Mouse (Mus musculus) intestine, postnatal 0 days (tissue): Measurements from ENCODE around the gene Wdsub1. TPM values are rescaled to one million over a fixed set of nuclear protein-coding genes. Genes with fewer than 3 reads are reported as not detected.

ENCODE experiments used
- ATAC-seq: fragments of 200-750 bp; cut with Nextera tagmentation; 2 replicates; pipeline ENCODE4 v1.8.0; 2017; ENCODE audit warnings: mild to moderate bottlenecking, moderate TSS enrichment, moderate library complexity
- H3K27ac ChIP-seq: fragments of 300-500 bp; sonication (generic); 2 replicates; pipeline ENCODE4 v1.5.1; 2014; ENCODE audit warnings: mild to moderate bottlenecking, low read depth, low read length, moderate library complexity
- H3K27me3 ChIP-seq: fragments of 300-500 bp; sonication (generic); replicated peaks from 2 replicates; pipeline ENCODE4 v1.6.1; 2014; ENCODE audit warnings: low read length, mixed read lengths; ENCODE audit not compliant: control insufficient read depth, insufficient read depth
- H3K36me3 ChIP-seq: fragments of 300-500 bp; sonication (generic); 2 replicates; pipeline ENCODE4 v1.6.1; 2014; ENCODE audit warnings: mild to moderate bottlenecking, moderate library complexity; ENCODE audit not compliant: control insufficient read depth, insufficient read depth
- H3K4me1 ChIP-seq: fragments of 300-500 bp; sonication (generic); replicated peaks from 2 replicates; pipeline ENCODE4 v1.6.1; 2014; ENCODE audit warnings: antibody characterized with exemption, low read length, mixed read lengths; ENCODE audit not compliant: control insufficient read depth, insufficient read depth
- H3K4me2 ChIP-seq: fragments of 300-500 bp; sonication (generic); replicated peaks from 2 replicates; pipeline ENCODE4 v1.6.1; 2014; ENCODE audit warnings: low read depth, mild to moderate bottlenecking, moderate library complexity
- H3K4me3 ChIP-seq: fragments of 300-500 bp; sonication (generic); 2 replicates; pipeline ENCODE4 v1.5.1; 2014; ENCODE audit warnings: low read depth, low read length
- H3K9ac ChIP-seq: fragments of 300-500 bp; sonication (generic); 2 replicates; pipeline ENCODE4 v1.6.1; 2014; ENCODE audit warnings: mild to moderate bottlenecking, low read depth, low read length
- H3K9me3 ChIP-seq: fragments of 300-500 bp; sonication (generic); 2 replicates; pipeline ENCODE4 v1.6.1; 2016; ENCODE audit warnings: mixed run types; ENCODE audit not compliant: control insufficient read depth
- CTCF ChIP-seq: sonication (generic); IDR thresholded peaks from 2 replicates; pipeline ENCODE4 v1.5.1; 2016; ENCODE audit warnings: low read depth, mild to moderate bottlenecking, control low read depth, antibody characterized with exemption, moderate library complexity
- WGBS: fragments of 180-500 bp; shearing (Covaris S2); extraction: QIAGEN DNeasy Blood & Tissue Kit; methylation state at CpG from one replicate; pipeline ENCODE4 v1.1.7; 2014; 5-methylcytosine and 5-hydroxymethylcytosine counted together
- polyA plus RNA-seq: library from polyadenylated mRNA; unstranded; fragments of >200 nt; fragmentation: Nextera tagmentation; extraction: Ambion mirVana; gene quantifications from 2 replicates; pipeline ENCODE4 v1.2.1, GENCODE M21; 2015

The Wdsub1 gene
- polyA plus RNA-seq: 32.9 and 37.4 TPM in 2 replicates

- no peaks in the 10 kb centered on the region for H3K9me3 ChIP-seq
These were observed at the start of gene Wdsub1 for GRCm38 (mm10) chr2:59881831-59882741. Wdsub1 (minus strand) TSS chr2:59882591.

GRCm38 (mm10) chr2:59913610-59914009 is 31.2 kb upstream of the Wdsub1 start:
- Histone ChIP-seq H3K27me3 (no peaks in the 10 kb centered on the region), H3K27ac (no peak overlapping the region), H3K4me3 (no peak overlapping the region), H3K4me1 (no peaks in the 10 kb centered on the region), H3K36me3 (peaks cover 60% of the 10 kb centered on the region), H3K9ac (no peak overlapping the region), H3K9me3 (no peaks in the 10 kb centered on the region), H3K4me2 (no peak overlapping the region)
- no peak for TF ChIP-seq CTCF
- no peak for ATAC-seq
- WGBS: 94% methylated on average over 11 of the region's 11 CpGs

More at GRCm38 (mm10) chr2:59881831-59882741, at the start of gene Wdsub1:
- Histone ChIP-seq H3K4me3 (peak within 1 kb of the TSS; percentile 81), H3K4me1 (no peaks in the 10 kb centered on the region), H3K4me2 (peak within 1 kb of the TSS; percentile 76), H3K27me3 (no peaks in the 10 kb centered on the region), H3K27ac (peak within 1 kb of the TSS; percentile 86), H3K9ac (peak within 1 kb of the TSS; percentile 84), H3K36me3 (no peaks in the 10 kb centered on the region)
- TF ChIP-seq CTCF: peak; percentile 60
- whole genome bisulfite sequencing: 2% methylated on average over 57 of the region's 57 CpGs
- ATAC-seq: peak; percentile 97

GRCm38 (mm10) chr2:59908048-59908447 is 25.7 kb upstream of the Wdsub1 start:
- H3K9ac ChIP-seq: no peak overlapping the region
- no peak for TF ChIP-seq CTCF
- ATAC-seq: no peak
- no peak overlapping the region for H3K27ac ChIP-seq
- WGBS: 89% methylated on average over 9 of the region's 9 CpGs
- H3K4me2 ChIP-seq: no peak overlapping the region
- H3K4me3 ChIP-seq: no peak overlapping the region
- H3K27me3 ChIP-seq: no peaks in the 10 kb centered on the region
- H3K36me3 ChIP-seq: peaks cover 62% of the 10 kb centered on the region
- H3K9me3 ChIP-seq: no peaks in the 10 kb centered on the region
- no peaks in the 10 kb centered on the region for H3K4me1 ChIP-seq

- no peak overlapping the region for H3K4me2 ChIP-seq
- no peaks in the 10 kb centered on the region for H3K9me3 ChIP-seq
- peaks cover 58% of the 10 kb centered on the region for H3K36me3 ChIP-seq
- no peak overlapping the region for H3K9ac ChIP-seq
- H3K4me3 ChIP-seq: no peak overlapping the region
- WGBS: 89% methylated on average over 7 of the region's 7 CpGs
- TF ChIP-seq CTCF: no peak
- no peaks in the 10 kb centered on the region for H3K4me1 ChIP-seq
- no peak for ATAC-seq
- H3K27ac ChIP-seq: no peak overlapping the region
- no peaks in the 10 kb centered on the region for H3K27me3 ChIP-seq
These were observed 21.6 kb upstream of the Wdsub1 start for GRCm38 (mm10) chr2:59904007-59904406.

- H3K9ac ChIP-seq: no peak overlapping the region
- no peak for ATAC-seq
- 90% methylated on average over 4 of the region's 4 CpGs for WGBS
These were observed 16.3 kb upstream of the Wdsub1 start for GRCm38 (mm10) chr2:59898666-59899065.

GRCm38 (mm10) chr2:59898105-59898504 is 15.7 kb upstream of the Wdsub1 start:
- Histone ChIP-seq H3K36me3 (peaks cover 27% of the 10 kb centered on the region), H3K27me3 (no peaks in the 10 kb centered on the region), H3K9me3 (no peaks in the 10 kb centered on the region), H3K27ac (no peak overlapping the region), H3K4me3 (no peak overlapping the region), H3K9ac (no peak overlapping the region), H3K4me1 (no peaks in the 10 kb centered on the region), H3K4me2 (no peak overlapping the region)
- ATAC-seq: no peak
- no peak for TF ChIP-seq CTCF
- WGBS: 82% methylated on average over 6 of the region's 7 CpGs

More at GRCm38 (mm10) chr2:59898666-59899065, 16.3 kb upstream of the Wdsub1 start:
- Histone ChIP-seq H3K4me2 (no peak overlapping the region), H3K27ac (no peak overlapping the region), H3K27me3 (no peaks in the 10 kb centered on the region), H3K9me3 (no peaks in the 10 kb centered on the region), H3K4me1 (no peaks in the 10 kb centered on the region), H3K4me3 (no peak overlapping the region), H3K36me3 (peaks cover 31% of the 10 kb centered on the region)
- TF ChIP-seq CTCF: no peak
